Mouse (Mus musculus) testis, adult 2 months (tissue): Measurements from ENCODE around the gene Il12b.

ENCODE experiments used
- CTCF ChIP-seq: fragments of 200-500 bp; IDR thresholded peaks from 2 replicates; pipeline ENCODE4 v1.5.1; 2012; ENCODE audit warnings: low read depth, mild to moderate bottlenecking, inconsistent platforms, low read length, moderate library complexity; ENCODE audit not compliant: control insufficient read depth, insufficient read depth, insufficient replicate concordance
- POLR2A ChIP-seq: fragments of 200-500 bp; IDR thresholded peaks from 2 replicates; pipeline ENCODE4 v1.6.1; 2012; ENCODE audit warnings: low read depth, mild to moderate bottlenecking, inconsistent platforms, low read length, moderate library complexity; ENCODE audit not compliant: control insufficient read depth

- TF ChIP-seq POLR2A (no peak), CTCF (no peak)
These were observed 9.7 kb upstream of the Il12b start for GRCm38 (mm10) chr11:44389993-44390701.
